Mouse (Mus musculus) retina, postnatal 7 days (tissue): Measurements from ENCODE around the gene Tmc3.

Experiments
- DNase-seq: peaks from one replicate; pipeline ENCODE4 v3.0.0-alpha.2; 2012; ENCODE audit warnings: low read depth, low spot score

Tmc3 gene

GRCm38 (mm10) chr7:83667936-83668645 is 83.4 kb downstream of the Tmc3 start:
- DNase-seq = no peak

- peak; percentile 16 for DNase-seq
Observed at GRCm38 (mm10) chr7:83668724-83669123, 84.0 kb downstream of the Tmc3 start.

- DNase-seq = no peak
Observed at GRCm38 (mm10) chr7:83671573-83671972, 86.8 kb downstream of the Tmc3 start.
